17 mouse cellular contexts compared by ENCODE assay signal in the genomic region with DNA sequence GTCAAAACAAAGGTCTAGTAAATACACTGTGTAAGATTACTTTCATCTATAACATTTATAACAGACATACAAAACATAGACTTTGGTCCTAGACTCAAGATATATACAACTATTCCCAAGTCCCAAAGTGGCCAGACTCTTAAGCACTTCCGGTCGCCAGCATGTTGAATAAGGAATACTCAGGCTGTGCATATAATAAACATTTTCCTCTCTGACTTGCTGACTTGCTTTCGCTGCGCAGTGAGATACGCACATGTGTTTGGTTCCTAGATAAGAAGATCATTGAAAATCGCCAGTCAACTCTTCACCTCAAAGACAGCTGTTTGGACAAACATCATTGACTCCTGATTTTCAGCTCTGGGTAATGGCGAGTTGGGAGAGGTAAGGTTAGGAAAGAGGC.
"Had no signal": no experiment of that assay in that cellular context is flagged by ENCODE, and none has a peak within 500 bp of the region (broad histone marks: within the 10 kb centered on the region; RNA-seq: fewer than 3 reads in every experiment).

No protein-coding gene starts in this region.

- H3K4me1 ChIP-seq: neural tube, embryonic 12.5 days had no signal

- H3K4me3 ChIP-seq: left cerebral cortex, adult 2 months; neural tube, embryonic 12.5 days; neural tube, embryonic 15.5 days had no signal

- DNase-seq: kidney, adult 2 months; kidney, postnatal 36 days; layer of hippocampus, postnatal 36 days; lung, adult 18-20 months; midbrain, embryonic 14.5 days; right cerebral cortex, adult 18-20 months; right cerebral cortex, postnatal 14 days; right cerebral cortex, postnatal 4 days had no signal

- H3K9ac ChIP-seq: liver, embryonic 14.5 days; neural tube, embryonic 12.5 days; neural tube, embryonic 15.5 days had no signal

- ATAC-seq: intestine, postnatal 0 days; lung, postnatal 0 days had no signal

- H3K36me3 ChIP-seq: neural tube, embryonic 12.5 days; neural tube, embryonic 15.5 days had no signal

- H3K27me3 ChIP-seq: neural tube, embryonic 12.5 days; neural tube, embryonic 15.5 days had no signal

- H3K4me2 ChIP-seq: liver, embryonic 11.5 days; midbrain, embryonic 11.5 days; neural tube, embryonic 12.5 days; neural tube, embryonic 15.5 days had no signal

- H3K9me3 ChIP-seq: neural tube, embryonic 12.5 days; neural tube, embryonic 15.5 days had no signal

- H3K27ac ChIP-seq: kidney, postnatal 0 days; left cerebral cortex, adult 2 months; liver, embryonic 14.5 days; neural tube, embryonic 12.5 days; neural tube, embryonic 15.5 days had no signal
